Mouse (Mus musculus) forebrain, embryonic 12.5 days (tissue): ENCODE data around the gene Atxn7l3. TPM values are rescaled to one million over a fixed set of nuclear protein-coding genes. Genes with fewer than 3 reads are reported as not detected.

Experiments
- ATAC-seq: fragments of 200-750 bp; cut with Nextera tagmentation; 2 replicates; pipeline ENCODE4 v1.8.0; 2017; ENCODE audit warnings: moderate TSS enrichment; ENCODE audit not compliant: low FRiP score
- H3K27ac ChIP-seq: fragments of 300-500 bp; sonication (generic); 2 replicates; pipeline ENCODE4 v1.5.1; 2016; ENCODE audit warnings: mild to moderate bottlenecking
- H3K27me3 ChIP-seq: fragments of 300-500 bp; sonication (generic); 2 replicates; pipeline ENCODE4 v1.6.1; 2016; ENCODE audit warnings: mild to moderate bottlenecking
- H3K36me3 ChIP-seq: fragments of 300-500 bp; sonication (generic); replicated peaks from 2 replicates; pipeline ENCODE4 v1.6.1; 2016; ENCODE audit warnings: mild to moderate bottlenecking
- H3K4me1 ChIP-seq: fragments of 300-500 bp; sonication (generic); 2 replicates; pipeline ENCODE4 v1.6.1; 2016
- H3K4me2 ChIP-seq: fragments of 300-500 bp; sonication (generic); 2 replicates; pipeline ENCODE4 v1.6.1; 2016; ENCODE audit warnings: mild to moderate bottlenecking, moderate library complexity
- H3K4me3 ChIP-seq: fragments of 300-500 bp; sonication (generic); replicated peaks from 2 replicates; pipeline ENCODE4 v1.5.1; 2016; ENCODE audit warnings: mild to moderate bottlenecking
- H3K9ac ChIP-seq: fragments of 300-500 bp; sonication (generic); 2 replicates; pipeline ENCODE4 v1.6.1; 2016; ENCODE audit warnings: mild to moderate bottlenecking
- H3K9me3 ChIP-seq: fragments of 300-500 bp; sonication (generic); 2 replicates; pipeline ENCODE4 v1.6.1; 2016
- WGBS: fragments of 180-500 bp; shearing (Covaris S2); methylation state at CpG from one replicate; pipeline ENCODE4 v1.1.7; 2016; 5-methylcytosine and 5-hydroxymethylcytosine counted together
- polyA plus RNA-seq: library from polyadenylated mRNA; unstranded; fragments of >200 nt; fragmentation: Nextera tagmentation; extraction: Ambion mirVana; gene quantifications from 2 replicates; pipeline ENCODE4 v1.2.1, GENCODE M21; 2016

Atxn7l3 gene
- 22.4 and 22.6 TPM in 2 replicates for polyA plus RNA-seq

DNA sequence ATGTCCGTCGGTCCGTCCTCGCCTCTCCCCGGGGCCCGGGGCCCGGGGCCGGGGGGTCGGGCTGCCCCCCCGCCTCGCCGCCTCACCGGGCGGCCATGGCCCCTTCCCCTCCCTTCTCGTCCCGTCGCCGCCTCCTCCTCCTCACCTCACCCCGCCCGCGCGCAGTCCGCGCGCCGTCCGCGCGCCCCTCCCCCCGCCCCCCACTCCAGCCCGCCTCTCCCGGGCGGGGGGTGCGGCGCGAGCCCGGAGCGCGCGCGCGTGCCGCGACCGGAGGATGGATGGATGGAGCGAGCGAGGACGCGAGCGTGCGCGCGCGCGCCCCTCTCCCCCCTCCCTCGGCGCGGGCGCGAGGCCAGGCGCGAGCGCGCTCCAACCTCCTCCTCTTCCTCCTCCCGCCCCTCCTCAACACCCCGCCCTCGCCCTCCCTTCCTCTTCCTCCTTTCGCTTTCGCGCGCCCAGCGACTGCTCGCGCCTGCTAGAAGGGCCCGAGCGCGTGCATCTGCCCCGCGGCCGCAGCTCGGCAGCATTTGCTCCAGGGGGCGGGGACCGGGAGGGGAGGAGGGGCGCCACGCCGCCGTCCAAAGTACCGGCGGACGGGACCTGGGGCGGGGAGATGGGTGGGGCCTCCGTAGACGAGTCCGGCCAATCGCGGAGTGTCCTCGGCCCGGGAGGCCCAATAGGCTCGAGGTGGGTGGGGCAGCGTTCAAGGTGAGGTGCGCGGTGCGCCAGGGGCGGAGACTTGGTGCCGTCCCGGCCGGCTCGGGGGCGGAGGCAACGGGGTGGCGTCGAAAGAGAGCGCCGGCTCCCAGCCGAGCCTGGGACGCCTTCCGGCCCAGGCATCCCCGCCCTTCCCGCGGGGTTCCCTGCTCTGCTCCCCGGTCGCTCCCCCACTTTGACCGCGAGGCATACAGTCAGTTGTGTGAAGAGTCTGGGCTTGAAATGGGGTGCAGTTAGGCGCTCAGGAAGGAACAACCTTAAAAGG is at the start of gene Atxn7l3:
Gene Atxn7l3, minus strand, starts transcription at position 141 of the 982 bp plus-strand sequence.
- peaks cover 26% of the 10 kb centered on the region for H3K4me1 ChIP-seq
- no peaks in the 10 kb centered on the region for H3K9me3 ChIP-seq
- H3K9ac ChIP-seq = peak within 1 kb of the TSS; percentile 88
- peak within 1 kb of the TSS; percentile 91 for H3K4me2 ChIP-seq
- H3K27me3 ChIP-seq = no peaks in the 10 kb centered on the region
- peak within 1 kb of the TSS; percentile 100 for H3K27ac ChIP-seq
- H3K4me3 ChIP-seq = peak within 1 kb of the TSS; percentile 82
- WGBS = under 1% methylated on average over 74 of the region's 125 CpGs
- H3K36me3 ChIP-seq = peaks cover 26% of the 10 kb centered on the region
- peak; percentile 95 for ATAC-seq

DNA sequence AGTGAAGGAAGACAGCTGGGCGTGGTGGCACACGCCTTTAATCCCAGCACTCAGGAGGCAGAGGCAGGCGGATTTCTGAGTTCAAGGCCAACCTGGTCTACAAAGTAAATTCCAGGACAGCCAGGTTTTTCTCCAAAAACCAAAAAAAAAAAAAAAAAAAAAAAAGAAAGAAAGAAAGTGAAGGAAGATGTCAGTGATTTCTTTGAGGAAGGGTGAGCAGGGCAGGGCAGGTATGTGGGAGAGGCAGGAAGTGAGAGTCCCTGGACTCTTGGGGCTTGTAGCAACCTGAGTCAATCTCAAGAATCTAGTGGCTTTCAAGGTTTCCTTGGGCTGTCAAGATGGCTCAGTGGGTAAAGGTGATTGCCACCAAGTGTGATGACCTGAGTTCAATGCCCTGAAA is 48.0 kb upstream of the Atxn7l3 start:
- H3K27ac ChIP-seq = no peak overlapping the region
- no peak overlapping the region for H3K9ac ChIP-seq
- H3K27me3 ChIP-seq = no peaks in the 10 kb centered on the region
- no peaks in the 10 kb centered on the region for H3K9me3 ChIP-seq
- 92% methylated on average over 3 of the region's 3 CpGs for WGBS
- no peaks in the 10 kb centered on the region for H3K36me3 ChIP-seq
- no peak overlapping the region for H3K4me3 ChIP-seq
- peaks cover 2% of the 10 kb centered on the region; the same call in 1 of the 2 replicates for H3K4me1 ChIP-seq
- no peak for ATAC-seq
- no peak overlapping the region for H3K4me2 ChIP-seq

DNA sequence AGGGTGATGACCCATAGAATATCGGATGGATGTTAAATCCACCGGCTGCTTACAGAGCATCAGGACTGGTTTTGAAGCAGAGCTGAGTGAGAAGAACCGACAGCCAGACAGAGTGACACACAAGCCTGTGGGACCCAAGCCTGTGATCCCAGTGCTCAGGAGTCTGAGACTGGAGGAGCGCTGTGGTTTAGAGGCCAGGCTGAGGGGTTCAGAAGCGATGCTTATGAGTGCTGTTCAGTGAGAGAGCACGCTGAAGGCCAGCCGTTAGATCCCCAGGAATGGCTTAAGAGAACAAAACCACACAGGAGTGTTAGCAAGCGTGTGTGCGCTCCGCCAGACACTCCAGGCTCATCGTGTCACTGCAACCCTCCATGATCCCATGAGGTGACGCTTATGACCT is 46.3 kb upstream of the Atxn7l3 start:
- no peak for ATAC-seq
- peaks cover 2% of the 10 kb centered on the region; the same call in 1 of the 2 replicates for H3K4me1 ChIP-seq
- H3K4me2 ChIP-seq = no peak overlapping the region
- H3K9me3 ChIP-seq = no peaks in the 10 kb centered on the region
- no peaks in the 10 kb centered on the region for H3K36me3 ChIP-seq
- H3K4me3 ChIP-seq = no peak overlapping the region
- no peak overlapping the region for H3K9ac ChIP-seq
- 0 out of 2 replicates have a peak, but pooled peaks cover 3% of the 10 kb centered on the region for H3K27me3 ChIP-seq
- H3K27ac ChIP-seq = 0 out of 2 replicates have a peak overlapping the region, but pooled peaks have one; percentile 9
- WGBS = 62% methylated on average over 12 of the region's 12 CpGs

DNA sequence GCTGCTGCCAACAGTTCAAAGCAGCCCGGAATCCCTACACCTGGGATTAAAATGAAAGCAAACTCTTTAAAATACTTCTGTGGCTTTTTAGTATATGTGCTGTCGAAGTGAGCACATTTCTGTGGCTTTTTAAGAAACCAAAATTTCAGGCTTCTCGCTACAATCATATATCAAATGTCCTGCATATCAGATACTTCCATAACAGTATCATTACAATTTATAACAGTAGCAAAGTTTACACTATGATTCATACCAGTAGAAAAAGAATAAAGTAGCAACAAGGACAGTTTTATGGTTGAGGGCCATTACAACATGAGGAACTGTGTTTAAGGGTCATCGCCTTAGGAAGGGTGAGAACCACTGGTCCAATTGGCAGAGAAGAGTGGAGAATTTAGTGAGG is 44.7 kb upstream of the Atxn7l3 start:
- no peak overlapping the region for H3K9ac ChIP-seq
- no peak overlapping the region for H3K4me3 ChIP-seq
- H3K27ac ChIP-seq = no peak overlapping the region
- no peak for ATAC-seq
- no peaks in the 10 kb centered on the region for H3K9me3 ChIP-seq
- H3K36me3 ChIP-seq = no peaks in the 10 kb centered on the region
- WGBS = 94% methylated on average over 4 of the region's 4 CpGs
- H3K4me1 ChIP-seq = no peaks in the 10 kb centered on the region; the same call in 1 of the 2 replicates
- no peak overlapping the region for H3K4me2 ChIP-seq
- 0 out of 2 replicates have a peak, but pooled peaks cover 3% of the 10 kb centered on the region for H3K27me3 ChIP-seq

DNA sequence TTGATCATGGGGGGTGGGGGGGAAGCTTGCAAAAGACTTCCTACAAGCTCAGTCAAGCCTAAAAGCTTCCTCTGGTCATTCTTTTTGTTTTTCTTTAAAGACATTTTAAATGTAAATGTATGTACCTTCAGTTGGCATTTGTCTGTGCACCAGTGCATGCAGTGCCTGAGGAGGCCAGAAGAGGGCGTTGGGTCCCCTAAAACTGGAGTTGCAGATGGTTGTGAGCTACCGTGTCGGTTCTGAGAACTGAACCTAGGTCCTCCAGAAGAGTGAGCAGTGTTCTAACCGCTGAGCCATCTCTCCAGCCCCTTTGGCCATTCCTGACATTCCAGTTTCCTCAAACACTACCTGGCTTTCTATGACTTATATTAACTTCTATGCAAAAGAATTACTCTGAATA is 43.2 kb upstream of the Atxn7l3 start:
- no peaks in the 10 kb centered on the region for H3K9me3 ChIP-seq
- no peak for ATAC-seq
- H3K4me1 ChIP-seq = peaks cover 6% of the 10 kb centered on the region

DNA sequence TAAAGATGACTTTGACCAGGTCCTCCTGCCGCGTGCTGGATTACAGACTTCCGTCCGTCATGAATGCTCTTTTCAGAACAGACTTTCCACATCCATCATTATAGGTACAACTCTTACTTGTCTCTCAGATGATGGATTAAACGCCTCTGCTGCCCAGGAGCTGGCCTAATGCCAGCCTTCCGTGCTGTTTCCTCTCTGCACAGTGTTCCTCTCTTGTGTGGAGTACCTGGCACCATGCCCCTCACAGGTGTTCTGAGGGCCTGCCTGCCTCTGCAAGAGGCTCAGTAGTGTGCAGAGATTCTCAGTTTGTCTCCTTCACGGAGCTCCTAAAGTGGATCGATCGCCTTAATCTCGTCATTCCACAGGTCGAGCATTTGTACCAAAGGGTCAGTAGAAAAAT is 42.8 kb upstream of the Atxn7l3 start:
- WGBS = 80% methylated on average over 11 of the region's 11 CpGs

More for the DNA sequence above, 43.2 kb upstream of the Atxn7l3 start:
- Histone ChIP-seq H3K4me3 (no peak overlapping the region), H3K4me2 (no peak overlapping the region), H3K27ac (no peak overlapping the region), H3K36me3 (no peaks in the 10 kb centered on the region), H3K27me3 (0 out of 2 replicates have a peak, but pooled peaks cover 3% of the 10 kb centered on the region), H3K9ac (no peak overlapping the region)
- 60% methylated on average over 4 of the region's 4 CpGs for WGBS

DNA sequence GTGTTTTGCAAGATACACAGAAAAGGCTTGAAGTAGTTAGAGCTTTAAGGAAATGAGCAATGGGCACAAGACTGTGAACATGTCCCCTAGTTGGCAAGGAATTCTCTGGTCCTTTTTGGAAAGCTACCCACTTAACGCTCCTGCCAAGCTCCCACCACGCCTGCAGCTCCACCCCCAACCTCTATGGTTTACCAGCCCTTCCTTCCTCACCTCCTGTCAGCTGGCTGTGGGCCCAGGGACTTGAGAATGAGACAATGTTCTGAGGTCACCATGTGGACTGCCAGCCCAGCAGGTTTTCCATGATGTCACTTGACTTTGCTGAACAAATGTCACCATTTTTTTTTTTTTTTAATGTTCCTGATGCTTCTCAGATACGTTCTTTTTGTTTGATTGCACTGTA is 42.1 kb upstream of the Atxn7l3 start:
- 58% methylated on average over 3 of the region's 3 CpGs for WGBS
- H3K9ac ChIP-seq = no peak overlapping the region
- H3K4me1 ChIP-seq = peaks cover 6% of the 10 kb centered on the region
- H3K9me3 ChIP-seq = no peaks in the 10 kb centered on the region
- no peak overlapping the region for H3K27ac ChIP-seq
- ATAC-seq = no peak
- no peaks in the 10 kb centered on the region for H3K36me3 ChIP-seq
- no peak overlapping the region for H3K4me3 ChIP-seq
- no peak overlapping the region for H3K4me2 ChIP-seq
- 0 out of 2 replicates have a peak, but pooled peaks cover 3% of the 10 kb centered on the region for H3K27me3 ChIP-seq

More for the DNA sequence above, 42.8 kb upstream of the Atxn7l3 start:
- ATAC-seq = no peak
- Histone ChIP-seq H3K27me3 (0 out of 2 replicates have a peak, but pooled peaks cover 3% of the 10 kb centered on the region), H3K36me3 (no peaks in the 10 kb centered on the region), H3K4me2 (no peak overlapping the region), H3K27ac (no peak overlapping the region), H3K9ac (no peak overlapping the region), H3K4me3 (no peak overlapping the region), H3K4me1 (peaks cover 6% of the 10 kb centered on the region), H3K9me3 (no peaks in the 10 kb centered on the region)

DNA sequence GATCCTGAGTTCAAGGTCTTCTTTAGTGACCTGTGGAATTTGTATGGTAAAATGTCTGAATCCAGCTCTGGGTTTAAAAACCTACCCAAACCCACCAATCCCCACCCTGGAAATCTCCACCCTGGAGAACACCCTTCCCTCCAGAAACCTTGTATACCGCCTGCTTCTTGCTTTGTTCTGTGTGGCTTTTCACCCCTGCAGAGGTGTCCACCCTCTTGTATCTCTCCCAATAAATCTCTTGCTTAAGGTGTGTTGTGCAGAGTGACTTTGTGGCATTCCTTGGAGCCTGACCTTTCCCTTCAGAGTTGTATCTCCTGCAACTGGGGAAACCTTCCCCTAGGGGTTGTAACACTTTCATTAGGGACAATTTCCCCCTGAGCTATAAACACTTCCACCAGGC is 41.5 kb upstream of the Atxn7l3 start:
- Histone ChIP-seq H3K4me3 (no peak overlapping the region), H3K4me1 (peaks cover 6% of the 10 kb centered on the region), H3K36me3 (no peaks in the 10 kb centered on the region), H3K9ac (no peak overlapping the region), H3K27me3 (0 out of 2 replicates have a peak, but pooled peaks cover 3% of the 10 kb centered on the region), H3K27ac (no peak overlapping the region), H3K9me3 (no peaks in the 10 kb centered on the region), H3K4me2 (no peak overlapping the region)
- WGBS = 75% methylated on average over 1 of the region's 1 CpGs
- ATAC-seq = no peak

DNA sequence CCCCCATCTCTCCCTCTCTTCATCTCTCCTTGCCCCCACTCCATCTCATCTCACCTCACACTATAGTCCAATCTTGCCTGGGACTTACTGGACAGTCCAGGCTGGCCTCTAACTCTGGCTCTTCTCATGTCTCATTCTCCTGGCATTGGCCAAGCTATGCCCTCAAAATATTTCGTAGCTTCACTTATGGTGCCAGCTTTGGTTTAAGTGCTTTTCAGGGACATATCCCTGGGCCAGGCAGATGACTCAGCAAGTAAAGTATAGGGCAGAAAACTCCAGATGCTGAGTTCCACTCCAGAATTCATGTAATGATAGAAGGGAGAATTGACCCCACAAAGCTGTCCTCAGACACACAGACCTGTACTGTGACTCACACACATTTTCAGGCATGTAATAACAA is 39.8 kb upstream of the Atxn7l3 start:
- Histone ChIP-seq H3K9ac (no peak overlapping the region), H3K4me3 (no peak overlapping the region), H3K4me2 (no peak overlapping the region), H3K27ac (no peak overlapping the region), H3K27me3 (0 out of 2 replicates have a peak, but pooled peaks cover 3% of the 10 kb centered on the region), H3K4me1 (peaks cover 6% of the 10 kb centered on the region; the same call in 1 of the 2 replicates), H3K9me3 (no peaks in the 10 kb centered on the region), H3K36me3 (no peaks in the 10 kb centered on the region)
- ATAC-seq = no peak
- WGBS = 75% methylated on average over 1 of the region's 1 CpGs

DNA sequence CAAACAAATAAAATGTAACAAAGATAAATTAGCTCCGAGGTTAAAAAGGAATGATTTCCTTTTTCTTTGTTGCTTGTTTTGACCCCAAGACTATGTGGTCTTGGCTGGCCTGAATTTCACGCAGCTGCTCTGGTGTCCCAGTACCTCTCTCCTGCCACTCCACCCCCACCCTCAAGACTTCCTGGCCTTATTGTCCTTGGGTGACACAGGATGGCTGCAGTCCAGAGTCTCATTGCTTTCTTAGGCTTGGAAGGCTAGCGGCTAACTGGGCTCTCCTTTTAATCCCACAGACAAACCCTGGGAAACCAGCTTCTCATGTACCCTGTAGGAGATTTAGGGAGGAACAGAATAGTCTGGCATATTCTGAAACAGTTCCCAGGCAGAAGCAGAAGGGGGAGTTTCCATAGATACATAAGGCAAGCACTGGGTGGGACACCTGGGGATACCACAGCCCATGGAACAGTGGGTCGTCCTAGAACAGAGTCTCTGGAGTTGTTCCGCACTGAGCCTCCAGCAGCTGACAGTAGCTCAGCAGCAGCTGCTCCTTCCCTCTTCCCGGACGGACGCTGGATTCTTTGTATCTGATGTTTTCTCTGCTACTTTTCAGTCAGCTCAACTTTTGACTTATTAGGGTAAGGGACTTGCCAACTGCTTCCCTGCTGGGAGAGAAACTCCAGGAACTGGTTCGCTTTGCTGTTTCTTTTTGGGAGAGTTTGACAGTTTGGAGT is 38.7 kb upstream of the Atxn7l3 start:
- no peaks in the 10 kb centered on the region for H3K36me3 ChIP-seq
- peaks cover 6% of the 10 kb centered on the region; the same call in 1 of the 2 replicates for H3K4me1 ChIP-seq
- 38% methylated on average over 9 of the region's 9 CpGs for WGBS
- no peak overlapping the region for H3K9ac ChIP-seq
- no peak overlapping the region for H3K4me2 ChIP-seq
- no peak for ATAC-seq
- no peaks in the 10 kb centered on the region for H3K9me3 ChIP-seq
- H3K27me3 ChIP-seq = 0 out of 2 replicates have a peak, but pooled peaks cover 3% of the 10 kb centered on the region
- H3K27ac ChIP-seq = no peak overlapping the region
- H3K4me3 ChIP-seq = no peak overlapping the region

DNA sequence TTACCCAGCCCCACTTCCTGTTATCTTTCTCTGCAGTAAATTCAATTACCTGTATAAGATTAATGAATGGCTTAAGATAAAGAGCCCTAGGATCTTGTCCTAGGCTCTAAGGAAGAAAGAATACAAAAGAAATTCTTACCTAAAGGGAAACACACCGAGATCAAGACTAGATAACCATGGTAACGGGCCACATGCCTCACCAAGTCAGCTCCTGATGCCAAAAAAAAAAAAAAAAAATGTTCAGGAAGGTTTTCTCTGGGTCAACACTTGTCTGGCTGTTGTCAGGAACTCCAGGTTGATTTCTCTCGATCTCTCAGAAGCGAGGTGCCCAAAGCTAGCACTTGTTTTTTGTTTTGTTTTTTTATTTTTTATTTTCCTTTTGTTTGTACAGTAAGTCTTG is 37.6 kb upstream of the Atxn7l3 start:
- Histone ChIP-seq H3K36me3 (no peaks in the 10 kb centered on the region), H3K9ac (no peak overlapping the region), H3K9me3 (no peaks in the 10 kb centered on the region), H3K4me1 (peaks cover 6% of the 10 kb centered on the region; the same call in 1 of the 2 replicates), H3K4me3 (no peak overlapping the region), H3K27ac (no peak overlapping the region), H3K4me2 (no peak overlapping the region), H3K27me3 (0 out of 2 replicates have a peak, but pooled peaks cover 3% of the 10 kb centered on the region)
- no peak for ATAC-seq
- 66% methylated on average over 4 of the region's 4 CpGs for WGBS

DNA sequence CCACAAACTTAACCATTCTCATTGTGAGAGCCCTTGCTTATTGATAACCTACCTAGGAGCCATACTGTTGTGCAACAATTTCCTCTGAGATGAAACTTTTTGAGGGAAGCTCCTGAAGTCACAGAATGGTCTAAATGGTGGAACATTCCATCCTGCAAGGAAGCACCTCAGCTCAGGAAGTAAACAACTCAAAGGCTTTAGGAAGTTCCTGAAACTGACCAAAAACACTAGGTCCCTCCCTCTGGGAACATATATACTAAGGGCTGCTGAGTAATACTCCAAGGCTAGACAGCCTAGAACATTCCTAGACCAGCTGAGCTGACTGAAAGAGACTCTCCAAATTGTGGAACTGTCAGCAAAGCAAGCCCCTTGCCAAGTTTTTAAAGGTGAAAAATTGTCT is 36.6 kb upstream of the Atxn7l3 start:
- H3K9ac ChIP-seq = no peak overlapping the region
- H3K4me2 ChIP-seq = no peak overlapping the region
- no peak overlapping the region for H3K4me3 ChIP-seq
- peaks cover 6% of the 10 kb centered on the region; the same call in 1 of the 2 replicates for H3K4me1 ChIP-seq
- no peak overlapping the region for H3K27ac ChIP-seq
- no peak for ATAC-seq
- no peaks in the 10 kb centered on the region for H3K9me3 ChIP-seq
- H3K36me3 ChIP-seq = no peaks in the 10 kb centered on the region
- 0 out of 2 replicates have a peak, but pooled peaks cover 3% of the 10 kb centered on the region for H3K27me3 ChIP-seq
